In genomic region chr1:86498611-86499010, GRCm38 (mm10) we compare ENCODE assay signal across 8 mouse cellular contexts. TPM values are rescaled to one million over a fixed set of nuclear protein-coding genes. Genes with fewer than 3 reads are reported as not detected.
A peak's percentile ranks its signal among the peaks of the same experiment; 100 is the strongest.
DNase-seq lines count a peak whose midpoint lies in the region; ATAC-seq and TF ChIP-seq lines count a peak whose summit lies in the region.
"Had no signal": no experiment of that assay in that cellular context is flagged by ENCODE, and none has a peak within 500 bp of the region (broad histone marks: within the 10 kb centered on the region; RNA-seq: fewer than 3 reads in every experiment).

No protein-coding gene starts in this region.

- no peak overlapping the region for H3K4me3 ChIP-seq in layer of hippocampus, adult 2 months
- no peak overlapping the region for H3K4me3 ChIP-seq in embryonic facial prominence, embryonic 12.5 days
- H3K4me3 ChIP-seq in midbrain, embryonic 15.5 days, result no peak overlapping the region
- H3K4me3 ChIP-seq: megakaryocyte, embryonic 14.5 days had no signal

- 71% methylated on average over 1 of the region's 1 CpGs for WGBS in embryonic facial prominence, embryonic 12.5 days
- 52% methylated on average over 1 of the region's 1 CpGs for WGBS in midbrain, embryonic 15.5 days

- no peaks in the 10 kb centered on the region for H3K9me3 ChIP-seq in embryonic facial prominence, embryonic 12.5 days
- no peaks in the 10 kb centered on the region for H3K9me3 ChIP-seq in midbrain, embryonic 15.5 days
- H3K9me3 ChIP-seq: megakaryocyte, embryonic 14.5 days had no signal

- DNase-seq in layer of hippocampus, adult 2 months (ENCODE audit: low spot score in 2 of 2), result no peak
- DNase-seq in layer of hippocampus, postnatal 10 days (ENCODE audit: low spot score in 2 of 2), result no peak
- DNase-seq in heart, postnatal 4 days, result peak; percentile 32
- no peak for DNase-seq in right cerebral cortex, postnatal 4 days
- no peak for DNase-seq in adrenal gland, postnatal 4 days (ENCODE audit: low spot score in 2 of 2)

- 0 out of 2 replicates have a peak overlapping the region, but pooled peaks have one; percentile 0 for H3K9ac ChIP-seq in embryonic facial prominence, embryonic 12.5 days
- H3K9ac ChIP-seq in midbrain, embryonic 15.5 days, result no peak overlapping the region

- H3K4me1 ChIP-seq in embryonic facial prominence, embryonic 12.5 days, result peaks cover 25% of the 10 kb centered on the region
- H3K4me1 ChIP-seq in midbrain, embryonic 15.5 days, result peaks cover 28% of the 10 kb centered on the region

- H3K27me3 ChIP-seq in embryonic facial prominence, embryonic 12.5 days, result no peaks in the 10 kb centered on the region
- no peaks in the 10 kb centered on the region for H3K27me3 ChIP-seq in midbrain, embryonic 15.5 days (replicated peaks)
- H3K27me3 ChIP-seq: megakaryocyte, embryonic 14.5 days had no signal

- ATAC-seq in embryonic facial prominence, embryonic 12.5 days (ENCODE audit: insufficient number of reproducible peaks, insufficient read depth, low FRiP score, low TSS enrichment), result no peak
- no peak for ATAC-seq in midbrain, embryonic 15.5 days (replicated peaks)

- TF ChIP-seq CTCF in layer of hippocampus, adult 2 months (conservative IDR thresholded peaks at IDR 0.05), result no peak

- H3K27ac ChIP-seq in layer of hippocampus, adult 2 months, result peak overlapping the region; percentile 57; the same call in 1 of the 2 replicates
- H3K27ac ChIP-seq in embryonic facial prominence, embryonic 12.5 days, result no peak overlapping the region
- H3K27ac ChIP-seq in midbrain, embryonic 15.5 days, result peak overlapping the region; percentile 31; the same call in 1 of the 2 replicates

- no peaks in the 10 kb centered on the region for H3K36me3 ChIP-seq in embryonic facial prominence, embryonic 12.5 days
- no peaks in the 10 kb centered on the region for H3K36me3 ChIP-seq in midbrain, embryonic 15.5 days (replicated peaks)

- H3K4me2 ChIP-seq in embryonic facial prominence, embryonic 12.5 days (replicated peaks), result no peak overlapping the region
- no peak overlapping the region for H3K4me2 ChIP-seq in midbrain, embryonic 15.5 days

RNA-seq across cellular contexts. Expression of gene Ptma, which starts 27.9 kb away (rescaled TPM):
- total RNA-seq in layer of hippocampus, adult 2 months (2021), result 100 to 1,000 TPM; 478 to 491 TPM
- 100 to 1,000 TPM; 617 to 662 TPM for total RNA-seq in layer of hippocampus, postnatal 10 days (2021)
- 3,116 and 3,315 TPM in 2 replicates for polyA plus RNA-seq in embryonic facial prominence, embryonic 12.5 days (2016; fragmentation: Nextera tagmentation; extraction: Ambion mirVana)
- 100 to 1,000 TPM; 724 to 726 TPM for total RNA-seq in heart, postnatal 4 days (2021)
- 1,373 and 1,532 TPM in 2 replicates for polyA plus RNA-seq in midbrain, embryonic 15.5 days (2015; fragmentation: Nextera tagmentation; extraction: Ambion mirVana)
- 1,000 to 10,000 TPM; 1,215 to 1,376 TPM for total RNA-seq in adrenal gland, postnatal 4 days (2021)
